Mouse (Mus musculus): ENCODE measurements around the gene Cyp4f40. TPM values are rescaled to one million over a fixed set of nuclear protein-coding genes. Genes with fewer than 3 reads are reported as not detected.

Cyp4f40 gene
- polyA plus RNA-seq, 1 experiment from 2014 or later: not detected

Other genes with a start within 250 kb of the Cyp4f40 start
- gene Pglyrp2, start 234.7 kb upstream of the Cyp4f40 start, polyA plus RNA-seq (2014; fragmentation: Nextera tagmentation; extraction: Ambion mirVana): 0.11 TPM in 1 of 2 replicates, not detected in the other
- gene Cyp4f39, start 206.2 kb upstream of the Cyp4f40 start, polyA plus RNA-seq (2014; fragmentation: Nextera tagmentation; extraction: Ambion mirVana): 0.28 and 0.33 TPM in 2 replicates
- gene Cyp4f17, start 152.8 kb upstream of the Cyp4f40 start, polyA plus RNA-seq (2014; fragmentation: Nextera tagmentation; extraction: Ambion mirVana): 6.6 and 7.9 TPM in 2 replicates
- 13.4 and 13.5 TPM in 2 replicates for gene Cyp4f16, start 122.3 kb upstream of the Cyp4f40 start, polyA plus RNA-seq (2014; fragmentation: Nextera tagmentation; extraction: Ambion mirVana)
- not detected in 2 replicates for gene Cyp4f37, start 37.6 kb upstream of the Cyp4f40 start, polyA plus RNA-seq (2014; fragmentation: Nextera tagmentation; extraction: Ambion mirVana)
- 1.1 and 1.8 TPM in 2 replicates for gene Cyp4f15, start 26.7 kb downstream of the Cyp4f40 start, polyA plus RNA-seq (2014; fragmentation: Nextera tagmentation; extraction: Ambion mirVana)
- 45.8 and 48.1 TPM in 2 replicates for gene Zfp871, start 129.4 kb downstream of the Cyp4f40 start, polyA plus RNA-seq (2014; fragmentation: Nextera tagmentation; extraction: Ambion mirVana)
- gene Zfp811, start 151.0 kb downstream of the Cyp4f40 start, polyA plus RNA-seq (2014; fragmentation: Nextera tagmentation; extraction: Ambion mirVana): 25.0 and 27.4 TPM in 2 replicates
- gene Zfp799, start 171.4 kb downstream of the Cyp4f40 start, polyA plus RNA-seq (2014; fragmentation: Nextera tagmentation; extraction: Ambion mirVana): 17.9 and 20.3 TPM in 2 replicates
- gene Zfp870, start 232.7 kb downstream of the Cyp4f40 start, polyA plus RNA-seq (2014; fragmentation: Nextera tagmentation; extraction: Ambion mirVana): 9.0 and 10.1 TPM in 2 replicates